Mouse (Mus musculus) frontal cortex, adult 2 months (tissue): ENCODE measurements around the gene Sugct. TPM values are rescaled to one million over a fixed set of nuclear protein-coding genes. Genes with fewer than 3 reads are reported as not detected.

ENCODE experiments used
- polyA plus RNA-seq: library from polyadenylated mRNA; depleted of rRNA; stranded (reverse); fragments of >200 nt; gene quantifications from 2 replicates; pipeline ENCODE4 v1.2.3, GENCODE M21; 2012; rRNA removed

The Sugct gene
- polyA plus RNA-seq, 1 experiment, result 5.8 TPM

Other genes starting within 250 kb of the Sugct start
- 7.7 and 10.8 TPM in 2 replicates for gene Mplkip, start 361 bp downstream of the Sugct start, polyA plus RNA-seq
- 29.7 and 31.7 TPM in 2 replicates for gene Cdk13, start 109.5 kb upstream of the Sugct start, polyA plus RNA-seq
- gene Rala, start 248.7 kb upstream of the Sugct start, polyA plus RNA-seq, result 48.0 and 50.4 TPM in 2 replicates